Mouse (Mus musculus): ENCODE data around the gene Prr18.
A peak's percentile ranks its signal among the peaks of the same experiment; 100 is the strongest.

Prr18 gene

DNA sequence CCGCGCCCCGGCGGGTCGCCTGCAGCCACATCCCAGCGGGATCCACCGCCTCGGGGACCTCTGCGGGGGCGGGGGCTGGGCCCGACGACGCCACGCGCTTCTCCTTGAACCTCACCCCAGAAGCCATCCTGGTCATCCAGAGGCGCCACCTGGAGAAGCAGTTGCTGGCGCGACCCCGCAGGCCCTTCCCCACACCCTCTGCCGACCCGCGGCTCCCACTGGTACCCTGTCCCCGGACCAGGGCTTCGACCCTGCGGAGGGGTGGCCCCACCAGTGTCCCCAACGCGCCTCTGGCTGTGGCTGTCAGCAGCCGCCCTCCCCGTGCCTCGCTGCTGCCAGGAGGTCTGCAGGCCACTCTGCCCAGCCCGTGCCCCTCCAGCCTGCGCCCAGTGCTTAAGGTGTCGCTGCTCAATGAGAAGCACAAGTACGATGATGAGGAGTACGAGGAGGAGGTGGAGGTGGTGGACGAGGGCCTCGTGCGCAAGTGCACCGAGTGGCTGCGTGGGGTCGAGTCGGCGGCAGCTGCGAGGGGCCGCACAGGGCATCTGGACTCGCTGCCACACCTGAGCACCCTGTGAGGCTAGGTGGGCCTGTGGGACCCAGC, 4.2 kb downstream of the Prr18 start:
- DNase-seq = peak in 1 of 2 experiments; percentile 24

DNA sequence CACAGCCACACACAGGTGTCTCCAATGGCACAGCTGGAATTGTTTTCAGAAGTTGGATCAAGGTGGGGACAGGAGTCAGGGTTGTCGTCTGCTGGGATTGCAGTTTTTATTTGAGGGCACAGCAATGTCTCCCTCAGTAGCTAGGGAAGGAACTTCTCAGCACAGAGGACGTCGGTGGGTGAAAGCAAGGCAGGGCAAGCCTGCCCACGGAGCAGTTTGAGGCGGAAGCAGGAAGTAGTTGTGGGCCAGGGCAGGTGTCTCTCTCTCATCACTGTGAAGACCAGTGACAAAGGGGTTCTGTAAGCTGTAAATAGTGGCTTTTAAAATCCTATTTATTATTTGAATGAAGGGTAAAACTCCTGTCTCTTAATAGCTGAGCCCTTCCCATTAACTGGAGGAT, 5.4 kb downstream of the Prr18 start:
- DNase-seq = peak; percentile 38 to 56

DNA sequence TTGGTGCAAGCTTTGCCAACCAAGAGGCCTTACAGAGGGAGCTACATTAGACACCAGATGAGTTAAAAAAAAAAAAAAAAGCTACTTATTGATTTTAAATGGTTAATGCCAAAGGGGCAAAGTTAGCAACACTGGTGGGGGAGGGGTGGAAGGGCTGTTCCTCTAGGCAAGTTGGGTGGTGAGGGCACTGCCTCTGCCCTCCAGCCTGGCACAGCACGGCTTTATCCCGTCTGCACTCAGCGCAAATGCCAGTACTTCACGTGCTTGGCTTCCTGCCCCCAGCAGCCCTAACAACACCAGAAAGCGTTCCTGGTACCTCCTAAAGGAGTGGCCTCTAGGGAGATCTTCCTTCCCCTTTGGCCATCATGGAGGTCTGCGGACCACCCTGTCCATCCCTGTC, 6.2 kb downstream of the Prr18 start:
- no peak for DNase-seq

DNA sequence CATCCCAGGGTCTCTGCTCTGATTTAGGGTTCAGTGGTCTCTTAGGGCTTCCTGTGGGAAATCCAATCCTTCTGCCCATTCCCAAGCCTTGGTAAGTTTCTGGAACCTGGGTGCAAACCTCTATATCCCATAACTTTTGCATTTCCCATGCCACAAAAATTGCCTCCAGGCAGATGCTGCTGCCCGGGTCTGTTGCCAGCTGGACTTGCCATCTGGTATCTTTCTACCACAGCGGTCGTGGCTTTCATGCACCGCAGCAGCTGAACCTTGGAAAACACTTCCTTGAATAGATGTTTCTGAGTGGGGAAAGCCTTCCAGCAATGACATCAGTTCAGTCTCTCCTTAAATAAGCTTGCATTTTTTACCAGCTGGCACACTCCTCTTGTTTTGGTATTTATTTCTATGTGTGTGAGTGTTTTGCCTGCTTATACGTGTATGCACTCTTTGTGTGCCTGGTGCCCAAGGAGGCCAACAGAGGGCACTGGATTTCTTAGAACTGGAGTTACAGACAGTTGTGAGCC, 10.6 kb downstream of the Prr18 start:
- DNase-seq = no peak

DNA sequence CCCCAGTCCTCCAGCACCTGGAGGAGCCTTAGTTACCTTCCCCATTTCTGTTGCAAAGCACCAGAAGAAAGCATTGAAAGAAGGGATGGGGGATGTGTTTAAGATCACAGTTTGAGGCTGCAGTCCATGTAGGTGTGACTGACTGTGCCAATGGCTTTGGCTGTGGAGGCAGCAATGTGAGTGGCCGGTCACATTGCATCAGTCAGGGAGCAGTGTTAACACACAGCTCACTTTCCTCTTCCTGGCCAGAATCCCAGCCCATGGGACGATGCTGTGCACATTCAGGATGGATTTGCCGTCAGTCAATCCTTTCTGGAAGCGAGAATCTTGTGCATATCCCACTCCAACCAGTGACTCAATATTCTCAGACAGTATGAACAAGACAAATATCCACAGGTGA, 11.7 kb downstream of the Prr18 start:
- no peak for DNase-seq

- DNase-seq = no peak
Observed at GRCm38 (mm10) chr17:8351088-8351487, 13.8 kb downstream of the Prr18 start.

DNA sequence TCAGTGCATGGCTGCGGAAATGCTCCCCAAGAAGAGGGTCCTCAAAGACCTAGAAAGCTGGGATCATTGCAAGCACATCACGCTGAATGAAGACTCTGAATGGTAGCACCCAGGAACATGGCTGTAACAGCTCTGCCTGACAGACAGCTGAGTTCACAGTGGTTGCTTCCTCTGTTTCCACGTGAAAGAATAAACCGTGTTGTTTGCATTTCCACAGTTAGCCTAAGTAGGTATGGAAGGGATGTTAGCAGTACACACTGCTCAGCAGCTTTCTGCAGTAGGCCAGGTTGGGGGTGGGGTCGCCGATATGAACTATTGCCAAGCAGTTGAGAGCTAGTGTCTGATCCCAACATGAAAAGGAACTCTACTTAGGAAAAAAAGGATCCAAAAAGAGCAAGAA, 18.4 kb downstream of the Prr18 start, which contains the start of gene T2:
TSS of gene T2 (plus strand) at position 301 of the 400 bp plus-strand sequence.
- no peak for DNase-seq

DNA sequence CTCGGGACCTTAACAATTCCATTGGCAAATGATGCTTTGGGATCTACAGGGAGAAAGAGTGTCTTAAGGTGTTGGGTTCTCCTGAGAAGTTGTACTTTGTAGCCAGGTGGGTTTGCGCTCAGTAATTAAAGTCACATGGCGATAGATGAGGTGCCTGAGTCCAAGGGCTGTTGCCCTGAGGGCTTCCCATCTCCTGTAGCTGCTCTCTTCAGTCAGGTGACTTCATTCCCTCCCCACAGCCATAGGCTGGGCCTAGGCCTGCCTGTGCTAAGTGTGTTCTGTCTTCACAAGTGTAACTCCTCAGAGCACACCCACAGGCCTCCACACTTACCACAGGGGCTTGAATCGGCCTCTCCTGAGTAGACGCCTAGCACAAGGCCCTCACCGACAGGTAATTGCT, 20.2 kb downstream of the Prr18 start:
- no peak for DNase-seq

- DNase-seq = no peak
Observed at GRCm38 (mm10) chr17:8360876-8361275, 23.6 kb downstream of the Prr18 start.

DNA sequence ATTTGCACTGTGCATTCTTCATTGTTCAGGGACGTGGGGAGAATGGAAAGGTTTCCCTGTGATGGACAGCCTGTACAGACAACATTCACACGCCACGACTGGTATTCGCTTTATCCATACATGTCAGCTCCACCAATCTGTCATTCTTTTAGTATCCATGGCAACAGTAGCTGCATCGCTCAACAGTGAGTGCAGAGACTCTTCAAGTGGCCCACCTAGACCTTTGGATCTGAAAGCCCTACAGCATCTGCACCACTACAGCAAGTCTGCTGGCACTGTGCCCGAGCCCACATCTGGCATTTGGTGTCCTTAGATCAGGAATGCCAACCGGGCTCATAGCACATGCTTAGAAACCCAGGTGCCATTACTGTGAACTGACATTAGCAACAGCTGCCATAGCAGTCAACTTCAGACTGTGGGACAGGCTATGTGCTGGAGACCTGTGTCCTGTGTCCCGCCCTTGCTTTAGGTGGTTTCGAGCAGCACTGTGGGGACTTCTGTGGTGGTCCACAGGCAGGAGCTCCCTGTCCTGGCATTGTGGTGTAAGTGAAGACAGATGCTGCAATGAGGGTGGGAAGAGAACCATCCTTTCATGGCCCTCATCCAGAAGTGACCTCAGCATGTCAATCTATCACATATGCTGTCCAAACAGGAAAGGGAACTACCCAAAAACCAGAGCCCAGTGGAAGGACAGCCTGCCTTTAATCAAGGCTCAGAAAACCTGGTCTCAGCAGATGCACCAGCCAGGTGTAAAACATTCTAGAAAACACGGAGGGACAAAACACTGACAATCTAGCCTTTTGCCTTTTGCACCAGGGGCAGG, 24.2 kb downstream of the Prr18 start:
- DNase-seq = no peak

DNA sequence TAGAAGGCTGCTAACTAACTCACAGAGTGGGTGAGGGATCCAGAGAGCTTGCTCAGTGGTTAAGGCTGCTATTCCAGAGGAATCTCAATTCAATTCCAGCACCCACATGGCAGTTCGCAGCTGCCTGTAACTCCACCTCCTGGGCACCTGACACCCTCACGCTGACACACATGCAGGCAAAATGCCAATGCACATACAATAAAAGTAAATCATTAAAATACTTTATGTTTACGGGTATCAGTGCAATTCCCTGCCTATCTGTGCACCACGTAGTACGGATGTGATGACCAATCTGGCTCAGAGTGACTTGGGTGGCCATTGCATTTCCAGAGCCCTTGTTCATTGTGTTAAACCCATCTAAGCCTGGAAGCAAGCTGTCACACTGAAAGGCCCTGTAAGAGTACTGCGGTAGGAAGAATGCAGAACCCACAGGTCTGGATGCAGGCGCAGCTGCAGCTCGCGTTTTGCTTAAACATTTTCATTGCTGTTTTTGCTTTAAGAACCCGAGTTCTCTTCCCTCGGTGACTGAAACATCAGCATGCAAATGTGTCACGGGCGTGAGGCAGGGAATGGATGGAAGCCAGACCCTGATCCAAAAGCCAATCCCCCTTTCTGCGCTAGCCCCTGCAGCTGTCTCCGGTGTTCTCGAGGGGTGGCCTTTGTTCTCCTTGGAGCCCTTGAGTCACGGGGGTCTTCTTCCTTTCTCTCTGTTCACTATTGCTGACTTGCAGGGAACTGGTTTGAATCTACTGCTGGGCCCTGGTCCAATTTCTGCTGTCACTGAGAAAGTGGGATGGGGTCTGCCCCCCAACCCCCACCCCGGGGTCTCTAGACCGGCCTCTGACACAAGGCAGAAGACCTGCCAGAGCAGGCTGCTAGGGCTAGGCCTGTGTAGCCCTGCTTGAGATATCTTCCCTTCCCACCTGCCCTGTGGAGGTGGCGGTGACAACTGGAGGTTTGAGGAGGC, 30.5 kb downstream of the Prr18 start:
- DNase-seq = no peak

- DNase-seq = no peak
Observed at GRCm38 (mm10) chr17:8368570-8368969, 31.3 kb downstream of the Prr18 start.

DNA sequence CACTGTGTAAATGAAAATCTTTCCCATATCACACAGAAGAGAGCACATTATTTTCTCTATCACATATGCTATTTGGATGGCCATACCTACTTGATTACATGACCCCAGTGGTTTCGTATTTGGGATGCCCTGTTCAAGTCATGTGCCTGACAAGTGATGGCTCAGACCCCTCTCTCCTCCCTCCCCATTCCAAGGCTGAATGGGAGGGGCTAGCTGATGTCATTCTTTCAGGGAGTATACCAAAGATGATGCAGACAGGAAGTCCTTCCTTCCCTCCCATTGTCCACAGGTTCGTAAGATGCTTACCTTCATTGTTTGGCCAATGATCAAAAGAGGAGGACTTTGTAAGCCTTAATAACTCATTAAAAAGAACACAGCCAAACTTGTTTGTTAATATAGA, 31.9 kb downstream of the Prr18 start:
- no peak for DNase-seq

GRCm38 (mm10) chr17:8370634-8371229, 33.5 kb downstream of the Prr18 start:
- no peak for DNase-seq

- DNase-seq = peak; percentile 79 to 84
Observed at GRCm38 (mm10) chr17:8371834-8372233, 34.6 kb downstream of the Prr18 start.

GRCm38 (mm10) chr17:8372286-8373046, 35.2 kb downstream of the Prr18 start:
- DNase-seq = peak; percentile 79

DNA sequence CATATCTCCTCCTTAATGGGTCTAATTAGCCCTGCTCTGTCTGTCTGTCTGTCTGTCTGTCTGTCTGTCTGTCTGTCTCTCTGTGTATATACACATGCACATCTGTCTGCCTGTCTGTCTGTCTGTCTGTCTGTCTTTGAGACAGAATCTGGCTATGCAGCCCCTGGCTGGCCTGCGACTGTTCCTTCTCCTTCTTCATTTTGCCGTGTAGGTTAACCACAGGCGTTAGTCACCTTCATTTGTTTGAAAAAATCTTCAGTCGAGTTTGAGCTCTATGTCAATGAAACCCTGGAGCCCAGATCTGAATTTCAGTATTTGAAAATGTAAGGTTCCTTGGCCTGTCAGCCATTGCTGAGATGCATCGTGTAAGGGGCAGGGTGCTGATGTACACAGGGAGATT, 40.0 kb downstream of the Prr18 start:
- DNase-seq = no peak

DNA sequence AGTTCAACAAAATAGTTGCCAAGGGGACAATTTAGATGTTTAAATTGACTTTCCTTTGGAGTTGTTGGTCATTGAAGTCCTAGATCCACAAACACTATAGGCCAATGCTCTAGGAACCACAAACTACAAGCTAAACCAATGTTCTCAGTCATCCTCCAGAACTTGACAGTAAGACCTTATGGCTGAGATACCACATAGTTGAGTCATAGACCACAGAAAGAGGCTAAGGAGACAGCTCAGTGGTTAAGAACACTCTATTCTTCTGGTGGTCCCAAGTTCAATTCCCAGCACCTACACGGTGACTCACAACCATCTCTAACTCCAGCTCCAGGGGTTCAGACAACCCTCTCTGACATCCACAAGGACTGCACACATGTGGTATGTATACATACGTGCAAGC, 48.2 kb downstream of the Prr18 start:
- no peak for DNase-seq

GRCm38 (mm10) chr17:8388463-8388862, 51.2 kb downstream of the Prr18 start:
- DNase-seq = peak; percentile 44 to 52

GRCm38 (mm10) chr17:8388990-8389789, 51.9 kb downstream of the Prr18 start:
- peak; percentile 27 to 31 for DNase-seq

DNA sequence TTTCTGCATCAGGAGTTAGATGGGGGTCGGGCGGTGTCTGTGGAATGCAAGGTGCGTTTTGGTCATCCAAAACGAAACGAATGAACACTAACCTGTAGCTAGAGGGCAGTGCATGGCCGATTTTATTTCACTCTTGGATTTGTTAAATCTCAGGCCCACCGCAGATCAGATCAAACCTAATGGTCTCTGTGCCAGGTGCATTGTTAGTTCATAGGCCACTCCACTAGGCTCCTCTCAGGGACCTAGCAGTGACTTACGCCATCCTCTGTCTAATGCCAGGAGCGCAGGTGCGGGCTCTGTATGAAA, 52.5 kb downstream of the Prr18 start:
- DNase-seq = no peak
